19 mouse cellular contexts compared by ENCODE assay signal in genomic region chr11:40371696-40372095, GRCm38 (mm10).
DNase-seq lines count a peak whose midpoint lies in the region; ATAC-seq and TF ChIP-seq lines count a peak whose summit lies in the region.
"Had no signal": no experiment of that assay in that cellular context is flagged by ENCODE, and none has a peak within 500 bp of the region (broad histone marks: within the 10 kb centered on the region; RNA-seq: fewer than 3 reads in every experiment).

No protein-coding gene starts in this region.

- H3K9ac ChIP-seq in heart, adult 2 months (ENCODE audit: low read depth, low read length), result no peak overlapping the region
- H3K9ac ChIP-seq in midbrain, embryonic 11.5 days (ENCODE audit: low read length), result no peak overlapping the region

- no peaks in the 10 kb centered on the region for H3K27me3 ChIP-seq in heart, adult 2 months (ENCODE audit: control insufficient read depth, insufficient read depth, low read length)
- no peaks in the 10 kb centered on the region for H3K27me3 ChIP-seq in midbrain, embryonic 11.5 days (ENCODE audit: control insufficient read depth, insufficient read depth, low read length)
- no peaks in the 10 kb centered on the region for H3K27me3 ChIP-seq in midbrain, embryonic 10.5 days (ENCODE audit: low read depth, poor library complexity, severe bottlenecking)
- H3K27me3 ChIP-seq: CH12.LX had no signal

- H3K36me3 ChIP-seq in heart, adult 2 months (ENCODE audit: control insufficient read depth, insufficient read depth, low read length), result no peaks in the 10 kb centered on the region
- no peaks in the 10 kb centered on the region for H3K36me3 ChIP-seq in midbrain, embryonic 11.5 days (ENCODE audit: control insufficient read depth, insufficient read depth, low read length)
- no peaks in the 10 kb centered on the region for H3K36me3 ChIP-seq in midbrain, embryonic 10.5 days
- H3K36me3 ChIP-seq: G1E had no signal

- H3K79me2 ChIP-seq in heart, adult 2 months (replicated peaks; ENCODE audit: control insufficient read depth, insufficient read depth, low read length), result no peaks in the 10 kb centered on the region

- TF ChIP-seq POLR2A in heart, adult 2 months (IDR thresholded peaks at IDR 0.05; ENCODE audit: insufficient read depth, low read depth, low read length), result no peak

- H3K4me2 ChIP-seq in midbrain, embryonic 11.5 days, result no peak overlapping the region

- H3K4me1 ChIP-seq in heart, adult 2 months (ENCODE audit: control insufficient read depth, insufficient read depth, low read length), result no peaks in the 10 kb centered on the region
- no peaks in the 10 kb centered on the region for H3K4me1 ChIP-seq in midbrain, embryonic 11.5 days (ENCODE audit: control insufficient read depth, insufficient read depth, low read length)
- no peaks in the 10 kb centered on the region for H3K4me1 ChIP-seq in midbrain, embryonic 10.5 days

- intact Hi-C loops in heart, adult 2 months (cut with DNase I), result no loop called here

- 61% methylated on average over 2 of the region's 2 CpGs for WGBS in heart, adult 2 months
- 87% methylated on average over 2 of the region's 2 CpGs for WGBS in midbrain, embryonic 11.5 days
- 93% methylated on average over 2 of the region's 2 CpGs for WGBS in midbrain, embryonic 10.5 days

- H3K4me3 ChIP-seq in heart, adult 2 months, result no peak overlapping the region
- H3K4me3 ChIP-seq in midbrain, embryonic 11.5 days (ENCODE audit: low read depth, low read length), result no peak overlapping the region
- no peak overlapping the region for H3K4me3 ChIP-seq in midbrain, embryonic 10.5 days

- TF ChIP-seq CTCF in heart, adult 2 months (IDR thresholded peaks at IDR 0.05), result no peak

- ATAC-seq in midbrain, embryonic 11.5 days (ENCODE audit: low FRiP score), result no peak
- ATAC-seq: activated CD4-positive, CD25-positive, alpha-beta regulatory T cell, adult 4 months; CD4-positive, CD25-positive, alpha-beta regulatory T cell, adult 4 months; Patski had no signal

- no peak for TF ChIP-seq EP300 in heart, adult 2 months (IDR thresholded peaks at IDR 0.05; ENCODE audit: insufficient read depth, low read depth, low read length)

- H3K9me3 ChIP-seq in midbrain, embryonic 11.5 days (ENCODE audit: control insufficient read depth, low read length), result no peaks in the 10 kb centered on the region
- H3K9me3 ChIP-seq in midbrain, embryonic 10.5 days (replicated peaks), result no peaks in the 10 kb centered on the region
- H3K9me3 ChIP-seq: G1E had no signal

- peak; percentile 66 for DNase-seq in heart, adult 11 months
- no peak for DNase-seq in heart, adult 2 months
- DNase-seq in midbrain, embryonic 11.5 days (ENCODE audit: low spot score, missing footprints), result peak; percentile 79
- DNase-seq in midbrain, embryonic 10.5 days (ENCODE audit: low spot score), result no peak
- DNase-seq: adrenal gland, adult 2 months; adrenal gland, adult 8-10 months; adrenal gland, postnatal 10 days; adrenal gland, postnatal 14 days; adrenal gland, postnatal 25 days; adrenal gland, postnatal 36 days; B cell, adult 2 months; cerebellum, adult 11 months; cerebellum, adult 11-12 months; cerebellum, adult 18-20 months had no signal

- no peak overlapping the region for H3K27ac ChIP-seq in heart, adult 2 months
- H3K27ac ChIP-seq in midbrain, embryonic 11.5 days (ENCODE audit: low read depth, low read length), result no peak overlapping the region
- no peak overlapping the region for H3K27ac ChIP-seq in midbrain, embryonic 10.5 days (replicated peaks)

Comparison
In these comparisons a context has a peak if more than half of its experiments do, and no peak if none do; other contexts are left out.
1. DNase-seq: peak in heart, adult 11 months (single experiment) and midbrain, embryonic 11.5 days (single experiment); none in heart, adult 2 months (0 of 2) and midbrain, embryonic 10.5 days (single experiment).